Mouse (Mus musculus) hindbrain, embryonic 14.5 days (tissue): ENCODE data around the gene Zmat1. TPM values are rescaled to one million over a fixed set of nuclear protein-coding genes. Genes with fewer than 3 reads are reported as not detected.
"Not testable (repeated sequence)": the region's sequence is repeated elsewhere in the genome, so short reads cannot be mapped to it uniquely, and the experiment has no call there.

Experiments
- ATAC-seq: fragments of 200-750 bp; cut with Nextera tagmentation; 2 replicates; pipeline ENCODE4 v1.8.0; 2017; ENCODE audit warnings: moderate number of reproducible peaks, mild to moderate bottlenecking, moderate TSS enrichment, moderate library complexity; ENCODE audit not compliant: low FRiP score
- DNase-seq: peaks from one replicate; pipeline ENCODE4 v3.0.0-alpha.2; 2015; ENCODE audit warnings: low spot score
- H3K27ac ChIP-seq: fragments of 300-500 bp; sonication (generic); 2 replicates; pipeline ENCODE4 v1.5.1; 2014; ENCODE audit warnings: mild to moderate bottlenecking, moderate library complexity
- H3K27me3 ChIP-seq: fragments of 300-500 bp; sonication (generic); 2 replicates; pipeline ENCODE4 v1.6.1; 2014; ENCODE audit warnings: mild to moderate bottlenecking, low read length, mixed read lengths; ENCODE audit not compliant: control insufficient read depth, insufficient read depth
- H3K36me3 ChIP-seq: fragments of 300-500 bp; sonication (generic); replicated peaks from 2 replicates; pipeline ENCODE4 v1.6.1; 2014; ENCODE audit not compliant: control insufficient read depth, insufficient read depth
- H3K4me1 ChIP-seq: fragments of 300-500 bp; sonication (generic); replicated peaks from 2 replicates; pipeline ENCODE4 v1.6.1; 2014; ENCODE audit warnings: antibody characterized with exemption, low read length, mixed read lengths; ENCODE audit not compliant: control insufficient read depth, insufficient read depth
- H3K4me2 ChIP-seq: fragments of 300-500 bp; sonication (generic); replicated peaks from 2 replicates; pipeline ENCODE4 v1.6.1; 2014; ENCODE audit warnings: mild to moderate bottlenecking, moderate library complexity
- H3K4me3 ChIP-seq: fragments of 300-500 bp; sonication (generic); replicated peaks from 2 replicates; pipeline ENCODE4 v1.5.1; 2014; ENCODE audit warnings: mild to moderate bottlenecking, low read length
- H3K9ac ChIP-seq: fragments of 300-500 bp; sonication (generic); 2 replicates; pipeline ENCODE4 v1.6.1; 2014
- H3K9me3 ChIP-seq: fragments of 300-500 bp; sonication (generic); 2 replicates; pipeline ENCODE4 v1.6.1; 2016; ENCODE audit warnings: low read length; ENCODE audit not compliant: control insufficient read depth
- WGBS: fragments of 180-500 bp; shearing (Covaris S2); extraction: QIAGEN DNeasy Blood & Tissue Kit; methylation state at CpG from one replicate; pipeline ENCODE4 v1.1.7; 2014; 5-methylcytosine and 5-hydroxymethylcytosine counted together
- polyA plus RNA-seq: library from polyadenylated mRNA; unstranded; fragments of >200 nt; fragmentation: Nextera tagmentation; extraction: Ambion mirVana; gene quantifications from 2 replicates; pipeline ENCODE4 v1.2.1, GENCODE M21; 2014

Zmat1 gene
- polyA plus RNA-seq: 10.7 TPM in 2 replicates

- H3K27ac ChIP-seq: peak within 1 kb of the TSS; percentile 96
- no peaks in the 10 kb centered on the region for H3K4me1 ChIP-seq
- peak within 1 kb of the TSS; percentile 48 for H3K4me2 ChIP-seq
- H3K9me3 ChIP-seq: no peaks in the 10 kb centered on the region
- H3K36me3 ChIP-seq: no peaks in the 10 kb centered on the region
- DNase-seq: peak; percentile 80
- peaks cover 6% of the 10 kb centered on the region; the same call in 1 of the 2 replicates for H3K27me3 ChIP-seq
- H3K4me3 ChIP-seq: peak within 1 kb of the TSS; percentile 62
- ATAC-seq: peak; percentile 100
- peak within 1 kb of the TSS; percentile 87 for H3K9ac ChIP-seq
- WGBS: 23% methylated on average over 42 of the region's 65 CpGs
These were observed at the start of gene Zmat1 for GRCm38 (mm10) chrX:135008720-135009470. Gene Zmat1, minus strand, starts transcription at chrX:135009209.

DNA sequence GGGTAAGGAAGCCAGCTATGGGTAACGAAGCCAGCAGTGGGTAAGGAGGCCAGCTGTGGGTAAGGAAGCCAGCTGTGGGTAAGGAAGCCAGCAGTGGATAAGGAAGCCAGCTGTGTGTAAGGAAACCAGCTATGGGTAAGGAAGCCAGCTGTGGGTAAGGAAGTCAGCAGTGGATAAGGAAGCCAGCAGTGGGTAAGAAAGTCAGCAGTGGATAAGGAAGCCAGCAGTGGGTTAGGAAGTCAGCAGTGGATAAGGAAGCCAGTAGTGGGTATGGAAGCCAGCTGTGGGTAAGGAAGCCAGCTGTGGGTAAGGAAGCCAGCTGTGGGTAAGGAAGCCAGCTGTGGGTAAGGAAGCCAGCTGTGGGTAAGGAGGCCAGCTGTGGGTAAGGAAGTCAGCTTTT lies 44.9 kb upstream of the Zmat1 start:
- H3K9me3 ChIP-seq, H3K27ac ChIP-seq, H3K4me3 ChIP-seq, H3K27me3 ChIP-seq, H3K4me2 ChIP-seq, H3K36me3 ChIP-seq, DNase-seq, ATAC-seq, H3K9ac ChIP-seq, H3K4me1 ChIP-seq: not testable (repeated sequence)
- WGBS: 81% methylated on average over 1 of the region's 1 CpGs

GRCm38 (mm10) chrX:135035962-135036375 lies 27.0 kb upstream of the Zmat1 start:
- H3K27ac ChIP-seq: peak overlapping the region; percentile 32; the same call in 1 of the 2 replicates
- ATAC-seq (peak; percentile 68; the same call in 1 of the 2 replicates), DNase-seq (peak; percentile 52)
- H3K4me2 ChIP-seq: peak overlapping the region; percentile 54
- H3K9ac ChIP-seq: peak overlapping the region; percentile 55
- peak overlapping the region; percentile 39 for H3K4me3 ChIP-seq
- peaks cover 15% of the 10 kb centered on the region; the same call in 1 of the 2 replicates for H3K27me3 ChIP-seq
- no peaks in the 10 kb centered on the region for H3K9me3 ChIP-seq
- WGBS: 21% methylated on average over 22 of the region's 24 CpGs
- no peaks in the 10 kb centered on the region for H3K4me1 ChIP-seq
- H3K36me3 ChIP-seq: no peaks in the 10 kb centered on the region

- WGBS: 84% methylated on average over 9 of the region's 9 CpGs
- Histone ChIP-seq H3K4me2 (no peak overlapping the region), H3K9ac (no peak overlapping the region), H3K9me3 (no peaks in the 10 kb centered on the region), H3K27me3 (peaks cover 16% of the 10 kb centered on the region; the same call in 1 of the 2 replicates), H3K27ac (no peak overlapping the region), H3K4me3 (no peak overlapping the region), H3K36me3 (no peaks in the 10 kb centered on the region), H3K4me1 (no peaks in the 10 kb centered on the region)
- DNase-seq: no peak
- ATAC-seq: no peak
These were observed 16.1 kb upstream of the Zmat1 start for GRCm38 (mm10) chrX:135025135-135025534.

DNA sequence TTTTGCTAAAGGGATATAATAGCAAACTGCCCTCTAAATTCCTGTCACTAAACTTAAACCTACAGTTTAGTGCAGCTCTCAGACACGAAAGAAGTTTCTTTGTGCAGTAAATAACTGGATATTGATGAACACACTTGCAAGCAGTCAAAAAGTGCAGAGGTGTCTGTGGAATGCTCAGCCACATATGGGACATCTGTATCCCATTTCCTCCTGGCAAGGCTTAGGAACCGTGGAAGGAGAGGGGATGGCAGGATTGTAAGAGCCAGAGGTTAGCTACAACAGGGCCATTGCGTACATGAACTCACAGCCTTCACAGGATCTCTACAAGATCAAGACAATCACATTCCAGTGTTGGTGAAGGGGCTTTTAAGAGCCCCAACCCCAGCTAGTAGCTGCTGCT lies 2.4 kb upstream of the Zmat1 start:
- WGBS: 70% methylated on average over 3 of the region's 3 CpGs

GRCm38 (mm10) chrX:135009471-135009815 lies 434 bp upstream of the Zmat1 start:
- Histone ChIP-seq H3K4me3 (peak overlapping the region; percentile 62), H3K4me2 (peak overlapping the region; percentile 47), H3K4me1 (no peaks in the 10 kb centered on the region), H3K36me3 (no peaks in the 10 kb centered on the region), H3K27me3 (peaks cover under 1% of the 10 kb centered on the region; the same call in 1 of the 2 replicates), H3K9me3 (no peaks in the 10 kb centered on the region), H3K27ac (peak overlapping the region; percentile 67), H3K9ac (peak overlapping the region; percentile 47; the same call in 1 of the 2 replicates)
- WGBS: 25% methylated on average over 6 of the region's 6 CpGs
- DNase-seq (no peak), ATAC-seq (0 out of 2 replicates have a peak, but pooled peaks have one; percentile 9)

More for the DNA sequence above, 2.4 kb upstream of the Zmat1 start:
- H3K4me2 ChIP-seq: no peak overlapping the region
- no peaks in the 10 kb centered on the region for H3K27me3 ChIP-seq
- H3K27ac ChIP-seq: no peak overlapping the region
- no peak for ATAC-seq
- H3K9me3 ChIP-seq: no peaks in the 10 kb centered on the region
- no peaks in the 10 kb centered on the region for H3K36me3 ChIP-seq
- H3K4me1 ChIP-seq: no peaks in the 10 kb centered on the region
- H3K4me3 ChIP-seq: no peak overlapping the region
- no peak overlapping the region for H3K9ac ChIP-seq
- no peak for DNase-seq

DNA sequence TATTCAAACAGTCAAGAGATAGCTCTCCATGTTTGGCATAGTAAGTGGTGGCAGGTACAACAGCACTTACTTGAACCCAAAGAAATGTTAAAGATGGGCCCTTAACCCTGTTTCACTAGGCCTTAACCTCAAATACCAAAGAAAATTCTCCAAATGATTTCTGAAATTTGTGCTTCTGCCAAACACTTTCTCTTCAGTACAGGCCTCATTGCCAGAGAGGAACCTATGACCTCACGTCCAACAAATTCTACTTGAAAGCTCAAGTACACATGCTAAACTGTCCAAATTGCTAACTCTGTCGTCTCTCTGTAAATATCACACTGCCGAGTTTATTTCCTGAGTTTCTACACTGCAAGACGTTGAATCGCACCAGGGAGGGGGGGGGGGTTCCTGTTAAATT lies 988 bp downstream of the Zmat1 start:
- no peaks in the 10 kb centered on the region for H3K4me1 ChIP-seq
- no peak overlapping the region for H3K27ac ChIP-seq
- DNase-seq (no peak), ATAC-seq (no peak)
- H3K36me3 ChIP-seq: no peaks in the 10 kb centered on the region
- peak overlapping the region; percentile 48 for H3K4me2 ChIP-seq
- 19% methylated on average over 5 of the region's 5 CpGs for whole genome bisulfite sequencing
- peak overlapping the region; percentile 62 for H3K4me3 ChIP-seq
- no peaks in the 10 kb centered on the region for H3K9me3 ChIP-seq
- peaks cover 6% of the 10 kb centered on the region; the same call in 1 of the 2 replicates for H3K27me3 ChIP-seq
- peak overlapping the region; percentile 87 for H3K9ac ChIP-seq

DNA sequence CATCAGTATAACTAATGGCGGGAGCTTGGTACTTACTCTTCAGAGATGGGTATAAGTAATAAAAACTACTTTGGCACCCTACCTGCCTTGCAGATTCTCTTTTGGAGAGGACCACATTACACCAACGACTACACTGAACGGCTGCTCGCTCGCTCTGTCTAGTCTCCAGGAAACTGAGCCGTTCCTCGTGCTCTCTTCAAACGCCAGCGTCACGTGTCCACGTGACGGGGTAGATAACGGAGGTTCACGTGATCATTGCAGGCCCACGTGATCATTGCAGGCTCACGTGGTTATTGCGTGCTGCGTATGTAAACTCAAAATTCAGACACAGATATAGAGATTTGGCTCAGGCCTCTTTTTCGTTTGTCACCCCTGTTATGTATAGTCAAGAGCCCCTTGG lies 44.5 kb downstream of the Zmat1 start, which contains the start of gene Nxf2:
TSS of gene Nxf2 (minus strand) at position 209 of the 400 bp plus-strand sequence.
- H3K9ac ChIP-seq: no peak within 1 kb of the TSS; the same call in 1 of the 2 replicates
- DNase-seq: no peak
- H3K27ac ChIP-seq: no peak within 1 kb of the TSS
- no peaks in the 10 kb centered on the region; the same call in 1 of the 2 replicates for H3K27me3 ChIP-seq
- no peaks in the 10 kb centered on the region for H3K4me1 ChIP-seq
- 91% methylated on average over 19 of the region's 19 CpGs for WGBS
- H3K4me3 ChIP-seq: peak within 1 kb of the TSS; percentile 33
- no peaks in the 10 kb centered on the region for H3K9me3 ChIP-seq
- H3K36me3 ChIP-seq: no peaks in the 10 kb centered on the region
- peak within 1 kb of the TSS; percentile 49 for H3K4me2 ChIP-seq
- no peak for ATAC-seq

DNA sequence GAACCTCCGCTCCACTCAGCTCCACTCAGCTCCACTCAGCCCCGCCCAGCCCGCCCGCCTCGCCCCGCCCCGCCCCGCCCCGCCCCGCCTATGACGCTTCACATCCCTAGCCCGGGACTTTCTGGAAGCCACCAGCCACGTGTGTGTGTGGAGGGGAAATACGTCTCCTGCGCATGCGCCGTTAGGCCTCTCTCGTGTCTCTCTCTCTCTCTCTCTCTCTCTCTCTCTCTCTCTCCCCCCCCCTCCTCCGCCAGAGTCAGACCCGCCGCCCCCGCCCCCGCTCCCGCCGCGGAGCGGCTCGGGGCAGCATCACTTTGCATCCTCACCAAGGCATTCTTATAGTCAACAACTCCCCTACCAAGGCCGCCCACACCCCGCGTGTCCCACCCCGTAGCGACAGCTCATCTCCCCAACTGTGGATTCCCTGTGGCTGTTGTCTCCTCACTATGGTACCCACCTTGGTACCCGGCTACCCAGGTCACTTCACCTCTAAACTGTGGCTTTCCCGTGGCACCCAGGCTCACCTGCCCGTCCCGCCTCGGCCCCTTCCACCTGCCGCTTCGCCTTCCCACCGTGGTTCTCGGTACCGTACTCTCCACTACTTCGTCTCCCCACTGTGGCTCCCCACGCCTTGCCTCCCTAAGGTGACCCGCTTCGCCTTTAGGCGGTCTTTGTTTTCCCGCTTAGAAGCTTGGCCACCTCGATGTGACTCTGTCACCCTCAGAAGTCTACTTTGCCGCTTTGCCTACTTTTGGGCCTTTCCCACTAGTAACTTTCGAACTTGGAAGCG lies 45.5 kb downstream of the Zmat1 start:
- DNase-seq: peak; percentile 62
- Histone ChIP-seq H3K9ac (no peak overlapping the region; the same call in 1 of the 2 replicates), H3K4me2 (peak overlapping the region; percentile 49), H3K4me1 (no peaks in the 10 kb centered on the region), H3K4me3 (peak overlapping the region; percentile 33), H3K9me3 (no peaks in the 10 kb centered on the region), H3K27me3 (no peaks in the 10 kb centered on the region), H3K27ac (no peak overlapping the region), H3K36me3 (no peaks in the 10 kb centered on the region)
- peak; percentile 92 for ATAC-seq
- 56% methylated on average over 33 of the region's 53 CpGs for WGBS
